Mouse (Mus musculus) liver, embryonic 14.5 days (tissue): ENCODE results near the gene Macf1. TPM values are rescaled to one million over a fixed set of nuclear protein-coding genes. Genes with fewer than 3 reads are reported as not detected.
A peak's percentile ranks its signal among the peaks of the same experiment; 100 is the strongest.

ENCODE experiments used
- ATAC-seq: fragments of 200-750 bp; cut with Nextera tagmentation; 2 replicates; pipeline ENCODE4 v1.8.0; 2017; ENCODE audit warnings: moderate number of reproducible peaks, mild to moderate bottlenecking, moderate library complexity; ENCODE audit not compliant: insufficient read depth
- DNase-seq, 3 experiments: peaks; one replicate each; pipeline ENCODE4 v3.0.0-alpha.2; 2012 to 2013; ENCODE audit warnings: low read depth in 3 of 3, low spot score in 3 of 3
- H3K27ac ChIP-seq: fragments of 300-500 bp; sonication (generic); 2 replicates; pipeline ENCODE4 v1.5.1; 2014; ENCODE audit warnings: moderate library complexity, mild to moderate bottlenecking, control low read depth, inconsistent platforms
- H3K27me3 ChIP-seq: fragments of 300-500 bp; sonication (generic); 2 replicates; pipeline ENCODE4 v1.6.1; 2014; ENCODE audit warnings: mild to moderate bottlenecking, low read length, moderate library complexity; ENCODE audit not compliant: control insufficient read depth, insufficient read depth
- H3K36me3 ChIP-seq: fragments of 300-500 bp; sonication (generic); replicated peaks from 2 replicates; pipeline ENCODE4 v1.6.1; 2014; ENCODE audit warnings: low read depth; ENCODE audit not compliant: control insufficient read depth, insufficient read depth
- H3K4me1 ChIP-seq, 2 experiments: fragments of 200-500 bp in 1 of 2; fragments of 300-500 bp in 1 of 2; sonication (generic) in 1 of 2; replicated peaks; 2 replicates each; pipeline ENCODE4 v1.6.1; 2012 to 2014; ENCODE audit warnings: antibody characterized with exemption in 1 of 2, inconsistent platforms in 1 of 2, low read length in 1 of 2; ENCODE audit not compliant: control insufficient read depth in 2 of 2, insufficient read depth in 2 of 2
- H3K4me2 ChIP-seq: fragments of 300-500 bp; sonication (generic); 2 replicates; pipeline ENCODE4 v1.6.1; 2014; ENCODE audit warnings: low read depth, mild to moderate bottlenecking, control low read depth, moderate library complexity
- H3K4me3 ChIP-seq, 2 experiments: fragments of 200-500 bp in 1 of 2; fragments of 300-500 bp in 1 of 2; sonication (generic) in 1 of 2; 2 replicates each; pipeline ENCODE4 v1.5.1; 2012 to 2014; ENCODE audit warnings: low read depth in 2 of 2, low read length in 2 of 2, mild to moderate bottlenecking in 2 of 2, control low read depth in 1 of 2, inconsistent platforms in 1 of 2, moderate library complexity in 1 of 2; ENCODE audit not compliant: insufficient read depth in 1 of 2
- H3K9ac ChIP-seq: fragments of 300-500 bp; sonication (generic); replicated peaks from 2 replicates; pipeline ENCODE4 v1.6.1; 2014; ENCODE audit warnings: mild to moderate bottlenecking, control low read depth, moderate library complexity
- H3K9me3 ChIP-seq: fragments of 300-500 bp; sonication (generic); 2 replicates; pipeline ENCODE4 v1.6.1; 2016; ENCODE audit warnings: low read length, mixed read lengths; ENCODE audit not compliant: control insufficient read depth
- CTCF ChIP-seq: IDR thresholded peaks from 2 replicates; pipeline ENCODE4 v1.5.1; 2016; ENCODE audit warnings: antibody characterized with exemption, low read depth, control low read depth
- EP300 ChIP-seq: IDR thresholded peaks from 2 replicates; pipeline ENCODE4 v1.6.1; 2016; ENCODE audit warnings: antibody characterized with exemption, low read depth
- WGBS: fragments of 180-500 bp; shearing (Covaris S2); extraction: QIAGEN DNeasy Blood & Tissue Kit; methylation state at CpG from one replicate; pipeline ENCODE4 v1.1.7; 2014; ENCODE audit not compliant: insufficient replicate concordance; 5-methylcytosine and 5-hydroxymethylcytosine counted together
- polyA plus RNA-seq, 2 experiments: library from polyadenylated mRNA; depleted of rRNA in 1 of 2; stranded (reverse) in 1 of 2; unstranded in 1 of 2; fragments of >200 nt; fragmentation: Nextera tagmentation in 1 of 2; extraction: Ambion mirVana in 1 of 2; gene quantifications; 2 replicates each; pipeline versions ENCODE4 v1.2.1 to v1.2.3; 2012 to 2014

The Macf1 gene
- polyA plus RNA-seq, 2 experiments: 13.4 to 15.1 TPM

DNA sequence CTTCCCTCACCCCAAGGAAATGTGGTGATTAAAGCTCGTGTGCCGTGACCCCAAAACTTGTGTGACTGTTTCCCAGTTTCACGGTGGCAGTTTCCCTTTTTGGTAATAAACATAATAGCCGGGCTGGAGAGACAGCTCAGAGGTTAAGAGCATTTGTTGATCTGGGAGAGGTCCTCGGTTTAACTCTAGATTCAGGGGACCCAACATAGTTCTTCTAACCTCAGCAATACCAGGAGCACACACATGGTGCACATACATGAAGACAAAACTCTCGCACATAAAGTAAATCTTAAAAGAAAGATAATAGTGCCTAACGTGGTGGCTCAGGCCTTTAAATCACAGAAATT lies 34.2 kb upstream of the Macf1 start:
- peak; percentile 32 for ATAC-seq

DNA sequence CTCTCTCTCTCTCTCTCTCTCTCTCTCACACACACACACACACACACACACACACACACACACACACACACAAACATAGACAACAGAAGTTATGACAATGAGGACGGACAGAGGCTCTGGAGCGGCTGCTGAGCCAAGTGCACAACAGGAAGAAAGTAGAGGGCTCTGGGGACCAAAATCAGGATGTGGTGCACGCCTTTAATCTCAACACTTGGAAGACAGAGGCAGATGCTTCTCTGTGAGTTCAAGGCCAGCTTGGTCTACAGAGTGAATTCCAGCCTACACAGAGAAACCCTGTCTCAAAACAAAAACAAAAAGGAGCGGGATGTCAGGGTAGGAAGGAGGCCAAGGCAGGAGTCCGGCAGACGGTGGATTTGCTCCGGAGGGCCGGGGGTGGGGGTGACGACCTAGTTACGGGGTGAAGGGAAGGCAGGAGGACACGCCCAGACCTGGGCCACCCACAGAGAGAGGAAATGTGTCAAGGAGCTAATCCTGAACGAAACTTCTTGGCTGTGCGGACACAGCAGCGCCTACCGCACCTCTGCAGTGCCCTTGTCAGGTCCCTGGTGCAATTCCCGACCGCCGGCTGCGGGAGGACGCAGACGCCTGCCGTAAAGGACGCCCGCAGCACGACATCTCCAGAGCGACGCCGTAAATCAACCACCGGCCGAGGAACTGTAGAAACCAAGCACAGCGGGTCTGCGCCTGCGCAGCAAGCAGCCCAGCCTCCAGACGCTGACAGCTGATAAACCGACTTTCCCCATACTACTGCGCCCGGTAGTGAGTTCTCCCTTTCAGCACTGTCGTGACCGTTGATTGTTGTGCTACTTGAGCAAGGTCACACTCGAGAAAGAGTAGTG lies 33.6 kb upstream of the Macf1 start, which contains the start of gene Ndufs5:
Ndufs5 (minus strand) TSS at position 629 of the 860 bp plus-strand sequence.
- TF ChIP-seq CTCF: no peak
- TF ChIP-seq EP300: peak; percentile 19; the same call in 1 of the 2 replicates
- DNase-seq: peak; percentile 94 to 95 (median 95)
- peaks cover 5 to 8% of the 10 kb centered on the region in 2 experiments; a peak in 3 of 4 replicates for H3K4me1 ChIP-seq
- ATAC-seq: peak; percentile 100
- no peaks in the 10 kb centered on the region for H3K9me3 ChIP-seq
- peak within 1 kb of the TSS; percentile 76 for H3K27ac ChIP-seq
- H3K9ac ChIP-seq: peak within 1 kb of the TSS; percentile 92
- peaks cover 3% of the 10 kb centered on the region for H3K36me3 ChIP-seq
- H3K4me3 ChIP-seq: peak within 1 kb of the TSS; percentile 89 to 94
- peak within 1 kb of the TSS; percentile 74 for H3K4me2 ChIP-seq
- H3K27me3 ChIP-seq: no peaks in the 10 kb centered on the region
- under 1% methylated on average over 40 of the region's 40 CpGs for WGBS

More for the DNA sequence above, 34.2 kb upstream of the Macf1 start:
- TF ChIP-seq EP300: no peak
- TF ChIP-seq CTCF: no peak
- Histone ChIP-seq H3K4me3 (peak overlapping the region; percentile 64 to 89), H3K36me3 (peaks cover 3% of the 10 kb centered on the region), H3K27ac (peak overlapping the region; percentile 76), H3K27me3 (no peaks in the 10 kb centered on the region), H3K4me1 (peaks cover 5 to 8% of the 10 kb centered on the region in 2 experiments; a peak in 3 of 4 replicates), H3K9me3 (no peaks in the 10 kb centered on the region), H3K4me2 (peak overlapping the region; percentile 74), H3K9ac (peak overlapping the region; percentile 78)
- 17% methylated on average over 7 of the region's 7 CpGs for WGBS
- no peak for DNase-seq

DNA sequence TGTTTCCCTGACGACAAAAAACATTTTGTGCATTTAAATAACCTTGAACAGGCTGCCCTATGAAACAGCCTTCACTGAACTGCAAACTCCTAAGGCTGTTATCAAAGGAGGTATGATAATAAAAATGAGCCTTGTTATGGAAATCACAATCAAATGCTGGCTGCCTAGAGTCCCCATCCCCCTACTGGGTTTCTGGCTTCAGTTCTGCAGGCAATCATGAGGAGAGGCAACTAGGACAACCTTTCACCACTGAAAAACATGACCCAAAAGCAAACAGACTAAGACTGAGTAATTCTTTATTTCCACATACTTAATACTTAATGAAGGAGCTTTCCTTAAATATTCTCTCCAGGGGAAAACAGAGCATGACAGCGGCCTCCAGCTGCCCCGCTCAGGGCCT lies 28.3 kb upstream of the Macf1 start:
- DNase-seq: no peak

DNA sequence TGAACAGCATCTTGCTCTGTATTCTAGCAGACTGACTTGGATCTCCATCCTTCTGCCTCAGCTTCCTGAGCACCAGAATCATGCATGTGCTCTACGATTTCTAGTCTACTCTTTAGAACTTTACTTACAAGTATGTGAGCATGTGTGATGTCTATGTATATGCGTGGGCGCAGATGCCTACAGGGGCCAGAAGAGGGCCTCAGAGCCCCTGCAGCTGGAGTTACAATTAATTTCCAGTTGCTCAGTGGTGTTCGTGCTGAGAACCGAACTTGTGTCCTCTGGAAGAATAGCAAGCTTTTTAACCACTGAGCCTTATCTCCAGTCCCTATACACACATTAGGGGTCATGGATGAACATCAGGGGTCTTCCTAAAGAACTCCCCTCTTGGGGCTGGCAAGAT lies 23.2 kb upstream of the Macf1 start:
- TF ChIP-seq EP300 (no peak), CTCF (peak; percentile 31; the same call in 1 of the 2 replicates)
- 70% methylated on average over 5 of the region's 5 CpGs for WGBS
- Histone ChIP-seq H3K4me1 (no peaks in the 10 kb centered on the region), H3K9me3 (no peaks in the 10 kb centered on the region), H3K27me3 (no peaks in the 10 kb centered on the region), H3K4me3 (no peak overlapping the region), H3K9ac (no peak overlapping the region), H3K4me2 (no peak overlapping the region), H3K27ac (no peak overlapping the region), H3K36me3 (no peaks in the 10 kb centered on the region)
- ATAC-seq (no peak), DNase-seq (no peak)

More for the DNA sequence above, 28.3 kb upstream of the Macf1 start:
- no peak for ATAC-seq
- H3K4me2 ChIP-seq: no peak overlapping the region
- WGBS: 82% methylated on average over 1 of the region's 3 CpGs
- no peaks in the 10 kb centered on the region for H3K27me3 ChIP-seq
- H3K36me3 ChIP-seq: peaks cover 3% of the 10 kb centered on the region
- no peak overlapping the region for H3K4me3 ChIP-seq
- H3K9ac ChIP-seq: no peak overlapping the region
- H3K4me1 ChIP-seq: peaks cover 0 to 2% of the 10 kb centered on the region in 2 experiments; a peak in 1 of 4 replicates
- TF ChIP-seq EP300: no peak
- TF ChIP-seq CTCF: no peak
- no peak overlapping the region for H3K27ac ChIP-seq
- H3K9me3 ChIP-seq: no peaks in the 10 kb centered on the region

DNA sequence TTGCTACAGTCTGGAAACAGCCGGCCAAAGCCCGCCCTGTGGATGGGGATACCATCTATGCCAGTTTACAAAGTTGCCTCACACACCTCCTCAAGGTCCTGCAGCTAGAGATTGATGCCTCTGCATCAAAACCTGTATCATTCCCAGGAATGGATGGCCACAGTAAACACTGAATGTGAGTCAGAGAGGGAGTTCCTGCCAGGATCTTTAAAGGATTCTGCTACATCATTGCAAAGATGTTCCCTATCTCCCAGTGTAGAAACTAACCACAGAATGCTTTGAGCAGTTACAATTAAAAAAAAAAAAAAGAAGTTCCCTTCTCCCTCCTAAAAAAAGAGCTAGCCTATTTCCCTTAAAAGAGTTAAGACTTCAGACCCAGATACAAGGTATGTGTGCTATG lies 21.2 kb upstream of the Macf1 start:
- no peak overlapping the region for H3K9ac ChIP-seq
- no peaks in the 10 kb centered on the region for H3K27me3 ChIP-seq
- WGBS: 63% methylated on average over 2 of the region's 2 CpGs
- H3K4me3 ChIP-seq: no peak overlapping the region
- no peaks in the 10 kb centered on the region for H3K9me3 ChIP-seq
- DNase-seq (no peak), ATAC-seq (no peak)
- H3K27ac ChIP-seq: no peak overlapping the region
- TF ChIP-seq CTCF: no peak
- TF ChIP-seq EP300: no peak
- no peaks in the 10 kb centered on the region for H3K4me1 ChIP-seq
- no peak overlapping the region for H3K4me2 ChIP-seq
- H3K36me3 ChIP-seq: no peaks in the 10 kb centered on the region
